Mouse (Mus musculus) left cerebral cortex, adult 2 months (tissue): Measurements from ENCODE around the gene Cap1. TPM values are rescaled to one million over a fixed set of nuclear protein-coding genes. Genes with fewer than 3 reads are reported as not detected.

ENCODE experiments used
- DNase-seq, 2 experiments: peaks; one replicate each; pipeline ENCODE4 v3.0.0; 2021 to 2022; ENCODE audit warnings: low spot score in 2 of 2, mixed read lengths in 1 of 2; ENCODE audit errors: extremely low spot score in 1 of 2
- H3K27ac ChIP-seq: fragments of 200-600 bp; 2 replicates; pipeline ENCODE4 v1.8.1; 2022
- H3K4me3 ChIP-seq: fragments of 200-600 bp; 2 replicates; pipeline ENCODE4 v1.8.1; 2022
- CTCF ChIP-seq: fragments of 200-600 bp; IDR thresholded peaks from 2 replicates; pipeline ENCODE4 v1.8.1; 2022; ENCODE audit warnings: antibody characterized with exemption, mild to moderate bottlenecking, moderate library complexity
- intact Hi-C: fragments of 180-260 bp; cut with DNase I; formaldehyde crosslinking; loops from one replicate; pipeline ENCODE4 v1.15.1; 2025
- total RNA-seq, 2 experiments: library from RNA; stranded (reverse); gene quantifications; 2 replicates each; pipeline ENCODE4 v1.2.3; 2021

Gene Cap1
- total RNA-seq, 2 experiments from 2014 or later: 260 to 281 TPM

- H3K4me3 ChIP-seq: no peak overlapping the region
- TF ChIP-seq CTCF: no peak
- intact Hi-C loops: no loop called here
- no peak for DNase-seq
- no peak overlapping the region for H3K27ac ChIP-seq
Measured at GRCm38 (mm10) chr4:122861836-122862235, 24.0 kb downstream of the Cap1 start.

GRCm38 (mm10) chr4:122859096-122859674, 26.7 kb downstream of the Cap1 start:
- no peak for DNase-seq
- H3K27ac ChIP-seq: no peak overlapping the region
- no peak for TF ChIP-seq CTCF
- H3K4me3 ChIP-seq: no peak overlapping the region
- intact Hi-C loops: no loop called here

- peak; percentile 30 for TF ChIP-seq CTCF
- Histone ChIP-seq H3K4me3 (no peak overlapping the region), H3K27ac (no peak overlapping the region; the same call in 1 of the 2 replicates)
- DNase-seq: no peak
- intact Hi-C loops: no loop called here
Measured at GRCm38 (mm10) chr4:122857909-122858308, 27.9 kb downstream of the Cap1 start.

GRCm38 (mm10) chr4:122854770-122855169, 31.1 kb downstream of the Cap1 start:
- no peak for DNase-seq
- Histone ChIP-seq H3K27ac (no peak overlapping the region), H3K4me3 (no peak overlapping the region)
- intact Hi-C loops: no loop called here
- TF ChIP-seq CTCF: no peak

- H3K4me3 ChIP-seq: no peak overlapping the region
- no peak for TF ChIP-seq CTCF
- H3K27ac ChIP-seq: no peak overlapping the region
- DNase-seq: no peak
- intact Hi-C loops: no loop called here
Measured at GRCm38 (mm10) chr4:122853691-122854090, 32.2 kb downstream of the Cap1 start.

GRCm38 (mm10) chr4:122851535-122851934, 34.3 kb downstream of the Cap1 start:
- Histone ChIP-seq H3K27ac (no peak overlapping the region), H3K4me3 (no peak overlapping the region)
- no peak for TF ChIP-seq CTCF
- DNase-seq: no peak
- intact Hi-C loops: no loop called here

- no peak for TF ChIP-seq CTCF
- no peak for DNase-seq
- intact Hi-C loops: no loop called here
- H3K27ac ChIP-seq: 0 out of 2 replicates have a peak overlapping the region, but pooled peaks have one; percentile 8
- no peak overlapping the region for H3K4me3 ChIP-seq
Measured at GRCm38 (mm10) chr4:122848150-122848621, 37.7 kb downstream of the Cap1 start.

GRCm38 (mm10) chr4:122838416-122838815, 47.4 kb downstream of the Cap1 start:
- Histone ChIP-seq H3K27ac (no peak overlapping the region), H3K4me3 (no peak overlapping the region; the same call in 1 of the 2 replicates)
- DNase-seq: no peak
- intact Hi-C loops: loop anchor here (5.0 kb wide), 1 partner anchor 1596 kb away; no protein-coding TSS in a partner anchor
- TF ChIP-seq CTCF: no peak

GRCm38 (mm10) chr4:122837994-122838393, 47.9 kb downstream of the Cap1 start:
- DNase-seq: no peak
- H3K4me3 ChIP-seq: no peak overlapping the region; the same call in 1 of the 2 replicates
- H3K27ac ChIP-seq: no peak overlapping the region
- TF ChIP-seq CTCF: no peak; the same call in 1 of the 2 replicates
- intact Hi-C loops: loop anchor here (5.0 kb wide), 1 partner anchor 1596 kb away; no protein-coding TSS in a partner anchor

- intact Hi-C loops: loop anchor here (5.0 kb wide), 1 partner anchor 1595 kb away; no protein-coding TSS in a partner anchor
- Histone ChIP-seq H3K27ac (no peak overlapping the region), H3K4me3 (no peak overlapping the region)
- TF ChIP-seq CTCF: no peak
- DNase-seq: no peak
Measured at GRCm38 (mm10) chr4:122837180-122837730, 48.6 kb downstream of the Cap1 start.

GRCm38 (mm10) chr4:122836403-122836775, 49.5 kb downstream of the Cap1 start:
- intact Hi-C loops: loop anchor here (1.0 to 5.0 kb wide), 2 partner anchors 49 to 1594 kb away; no protein-coding TSS in a partner anchor
- Histone ChIP-seq H3K4me3 (peak overlapping the region; percentile 92), H3K27ac (peak overlapping the region; percentile 94)
- no peak for TF ChIP-seq CTCF
- no peak for DNase-seq

GRCm38 (mm10) chr4:122835530-122836402, 50.1 kb downstream of the Cap1 start, which contains the start of gene Ppt1:
TSS of gene Ppt1 (plus strand) at chr4:122836242.
- peak; percentile 92 to 93 for DNase-seq
- intact Hi-C loops: loop anchor here (1.0 to 5.0 kb wide), 2 partner anchors 50 to 1593 kb away; no protein-coding TSS in a partner anchor
- Histone ChIP-seq H3K4me3 (peak within 1 kb of the TSS; percentile 92), H3K27ac (peak within 1 kb of the TSS; percentile 94)
- peak; percentile 36 for TF ChIP-seq CTCF
